Mouse (Mus musculus) T-helper 2 cell (primary cell): ENCODE results near the gene Tmem88.
"Not testable (repeated sequence)": the region's sequence is repeated elsewhere in the genome, so short reads cannot be mapped to it uniquely, and the experiment has no call there.

Experiments
- in situ Hi-C: fragments of 300-600 bp; cut with MboI, MseI; formaldehyde crosslinking; loops from one replicate; pipeline ENCODE4 v1.15.1; 2025; ENCODE audit warnings: high pct_unique_total_duplicates

The Tmem88 gene

DNA sequence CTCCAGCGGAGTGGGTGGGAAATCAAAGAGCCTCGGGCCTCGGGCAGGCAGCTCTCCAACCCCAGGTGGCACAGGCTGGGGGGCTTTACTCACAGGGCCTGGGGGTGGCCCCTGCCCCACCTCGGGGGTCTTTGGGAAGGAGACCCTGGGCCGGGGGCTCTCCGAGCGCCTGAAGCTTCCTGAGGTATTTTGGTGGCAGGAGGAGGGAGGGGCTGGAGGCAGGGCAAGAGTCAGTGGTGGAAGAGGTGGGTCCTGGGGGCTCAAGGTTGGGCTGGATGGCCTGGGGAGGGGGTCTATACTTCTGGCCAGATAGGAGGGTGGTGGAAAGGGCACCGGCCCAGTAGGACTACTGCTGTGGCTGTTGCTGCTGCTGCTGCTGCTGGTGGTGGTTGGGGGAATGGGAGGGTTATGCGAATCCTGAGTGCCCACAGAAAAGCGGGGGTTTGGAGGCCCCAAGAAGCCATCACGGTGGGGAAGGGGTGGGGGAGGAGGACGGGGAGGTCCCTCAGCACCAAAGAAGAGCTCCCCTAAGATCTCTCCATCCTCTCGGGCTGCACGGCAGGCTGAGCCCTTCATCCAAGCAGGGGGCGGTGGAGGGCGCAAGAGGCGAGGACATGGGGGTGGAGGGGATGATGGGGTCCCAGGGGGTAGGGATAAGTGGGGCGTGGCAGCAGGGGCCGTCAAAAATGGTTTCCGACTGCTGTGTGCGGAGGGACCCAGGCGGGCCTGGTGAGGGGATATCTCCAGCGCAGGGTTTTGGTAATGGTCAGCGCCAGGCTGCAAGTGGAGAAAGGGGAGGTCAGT, 7.6 kb upstream of the Tmem88 start:
- in situ Hi-C loops: loop anchor here (25.0 kb wide), 1 partner anchor 1257 kb away; the partner anchor contains the start of genes Eno3, Pfn1 and Spag7

DNA sequence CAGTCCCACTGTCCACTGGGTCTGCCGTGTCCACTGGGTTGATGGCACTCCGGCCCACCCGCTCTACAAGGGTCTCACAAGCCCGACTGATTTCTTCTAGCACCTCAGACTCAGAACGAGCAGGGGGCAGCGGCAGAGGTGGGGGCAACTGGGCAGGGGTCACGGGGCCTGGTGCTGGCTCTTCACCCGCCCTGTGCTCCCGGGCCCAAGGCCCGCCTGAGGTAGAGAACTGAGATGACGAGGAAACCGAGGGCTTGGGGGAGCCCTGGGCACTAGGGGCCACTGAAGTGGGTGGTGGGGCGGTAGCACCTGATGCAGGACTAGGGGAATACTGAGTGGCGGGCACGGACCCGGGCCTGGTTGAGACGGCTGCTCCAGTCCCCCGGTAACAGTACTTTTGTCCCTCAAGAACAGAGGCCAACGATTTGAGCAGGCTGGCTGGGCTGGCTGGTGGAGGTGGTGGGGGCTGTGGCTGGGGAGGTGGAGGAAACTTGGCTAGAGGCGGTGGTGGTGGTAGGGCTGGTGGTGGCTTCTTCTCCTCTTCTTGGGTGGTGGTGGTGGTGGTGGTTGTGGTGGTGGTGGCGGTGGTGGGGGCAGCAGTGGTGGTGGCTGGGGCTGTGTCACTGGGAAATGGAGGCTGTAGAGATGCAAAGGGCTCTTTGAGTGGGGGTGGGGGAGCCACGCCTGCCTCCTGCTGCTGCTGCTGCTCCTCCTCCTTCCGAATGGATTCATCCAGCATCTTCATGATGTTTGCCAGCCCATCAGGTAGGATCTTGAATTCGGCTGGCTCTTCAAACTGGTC, 6.8 kb upstream of the Tmem88 start:
- in situ Hi-C loops: loop anchor here (25.0 kb wide), 1 partner anchor 1258 kb away; the partner anchor contains the start of genes Eno3, Pfn1 and Spag7

DNA sequence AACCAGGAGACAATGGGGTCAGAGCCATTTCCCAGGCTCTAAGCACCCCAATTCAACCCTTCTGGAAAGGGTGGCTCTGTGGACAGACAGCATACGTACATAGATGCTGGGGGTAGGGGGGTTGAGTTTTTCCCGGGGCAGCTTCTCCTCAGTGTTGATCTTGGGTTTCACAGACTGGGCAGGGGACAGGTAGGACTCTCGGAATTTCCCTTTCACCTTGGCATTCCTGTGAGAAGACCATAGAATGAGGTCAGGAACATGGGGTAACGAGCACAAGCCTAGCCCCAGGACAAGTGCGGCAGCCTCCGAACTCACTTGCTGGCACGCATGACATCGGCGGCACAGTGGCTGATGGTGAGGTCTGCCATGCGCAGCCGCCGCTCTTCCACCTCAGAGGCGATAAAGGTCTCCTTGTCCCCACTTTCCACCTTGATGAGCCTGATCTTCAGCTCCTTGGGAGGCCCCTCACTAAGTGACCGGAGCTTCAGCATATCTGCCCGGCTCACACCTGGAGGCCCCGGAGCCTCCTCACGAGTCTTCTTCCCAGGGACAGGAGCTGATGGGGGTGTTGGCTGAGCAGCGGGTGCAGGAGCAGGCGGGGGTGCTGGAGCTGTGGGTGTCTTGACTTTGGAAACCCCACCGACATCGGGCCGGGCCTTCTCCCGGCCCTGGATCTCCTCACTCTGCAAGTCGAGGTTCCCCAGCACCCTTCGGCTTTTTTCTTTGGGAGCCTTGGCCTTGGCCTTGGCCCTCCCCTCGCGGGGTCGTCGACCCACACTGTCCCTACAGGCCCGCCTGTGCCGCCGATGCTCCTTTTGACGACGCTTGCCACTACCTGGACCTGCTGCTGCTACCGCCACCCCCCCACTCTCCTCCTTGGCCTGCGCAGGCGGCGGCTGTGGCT, 5.9 kb upstream of the Tmem88 start:
- in situ Hi-C loops: loop anchor here (25.0 kb wide), 1 partner anchor 1258 kb away; the partner anchor contains the start of genes Eno3, Pfn1 and Spag7

DNA sequence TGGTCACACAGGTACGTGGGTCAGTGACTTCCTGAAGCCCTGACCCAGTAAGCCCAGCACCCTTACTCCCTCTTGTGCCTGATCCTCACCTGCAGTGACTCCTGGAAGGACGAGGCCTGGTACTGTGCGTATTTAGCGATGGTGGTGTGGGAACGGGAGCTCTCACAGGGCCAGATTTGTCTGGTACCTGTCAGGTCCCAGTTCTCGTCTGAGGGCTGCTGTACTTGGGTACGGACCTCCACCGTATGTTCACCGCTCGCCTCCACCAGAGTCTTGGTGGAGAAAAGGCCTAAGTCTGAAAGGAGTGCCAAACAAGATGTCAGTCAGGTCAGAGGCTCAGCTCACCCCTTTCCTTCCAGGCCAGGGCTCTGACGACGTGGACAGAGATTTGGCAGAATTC, 4.0 kb upstream of the Tmem88 start:
- in situ Hi-C loops: loop anchor here (25.0 kb wide), 1 partner anchor 1260 kb away; the partner anchor contains the start of genes Eno3, Pfn1 and Spag7

DNA sequence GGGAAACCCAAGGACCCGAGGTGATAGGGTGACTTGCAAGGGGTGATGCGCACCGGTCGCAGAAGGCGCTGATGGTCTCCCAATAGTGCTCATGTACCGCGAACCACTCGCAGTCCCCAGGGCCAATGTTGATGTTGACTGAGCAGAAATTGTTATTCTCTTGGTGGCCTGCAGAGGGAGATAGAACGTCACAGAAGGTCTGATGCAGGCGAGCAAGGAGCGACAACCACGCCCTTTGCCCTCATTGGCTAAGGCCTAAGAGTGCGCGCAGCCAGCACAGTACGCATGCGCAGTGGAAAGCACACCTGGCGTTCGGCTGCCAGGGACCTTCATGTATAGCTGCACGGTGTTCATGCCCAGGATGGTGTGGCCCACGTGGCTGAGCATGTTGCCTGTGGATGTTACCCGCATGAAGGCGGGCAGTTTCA, 3.2 kb upstream of the Tmem88 start:
- in situ Hi-C loops: loop anchor here (25.0 kb wide), 1 partner anchor 1261 kb away; the partner anchor contains the start of genes Eno3, Pfn1 and Spag7

DNA sequence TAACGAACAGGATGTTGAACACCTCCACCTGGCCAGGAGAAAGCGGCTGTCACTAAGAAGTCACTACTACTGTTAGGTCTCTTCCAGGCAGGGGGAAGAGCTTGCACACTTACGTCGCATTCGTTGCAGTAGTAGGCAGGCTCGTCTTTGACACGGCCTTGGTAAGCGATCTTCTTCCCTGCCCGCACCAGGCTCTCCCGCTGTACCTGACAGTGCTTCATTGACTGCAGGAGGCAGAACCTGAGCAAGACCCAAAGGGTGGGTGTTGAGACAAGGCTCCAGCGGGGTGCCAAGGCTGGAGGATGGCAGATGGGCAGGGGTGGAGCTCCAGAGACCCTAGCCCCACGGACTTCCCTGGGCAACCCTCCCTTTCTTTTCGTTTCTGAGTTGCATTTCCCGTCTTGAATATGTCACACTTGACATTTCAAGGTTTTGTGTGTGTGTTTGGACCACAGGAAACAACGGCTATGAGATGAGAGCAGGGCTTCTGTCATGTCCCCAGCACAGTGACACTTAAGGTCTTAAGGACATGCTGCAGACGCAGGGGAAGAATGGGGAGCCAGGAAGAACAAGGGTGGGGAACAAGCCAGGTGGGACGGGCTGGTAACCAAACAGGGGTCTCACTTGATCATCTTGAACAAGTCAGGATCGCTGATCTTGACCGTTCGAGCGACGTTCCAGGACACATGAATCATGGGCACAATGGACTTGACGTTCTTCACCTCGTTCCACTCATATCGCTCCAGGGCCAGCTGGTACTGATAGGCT, 2.2 kb upstream of the Tmem88 start:
- in situ Hi-C loops: loop anchor here (25.0 kb wide), 1 partner anchor 1262 kb away; the partner anchor contains the start of genes Eno3, Pfn1 and Spag7

DNA sequence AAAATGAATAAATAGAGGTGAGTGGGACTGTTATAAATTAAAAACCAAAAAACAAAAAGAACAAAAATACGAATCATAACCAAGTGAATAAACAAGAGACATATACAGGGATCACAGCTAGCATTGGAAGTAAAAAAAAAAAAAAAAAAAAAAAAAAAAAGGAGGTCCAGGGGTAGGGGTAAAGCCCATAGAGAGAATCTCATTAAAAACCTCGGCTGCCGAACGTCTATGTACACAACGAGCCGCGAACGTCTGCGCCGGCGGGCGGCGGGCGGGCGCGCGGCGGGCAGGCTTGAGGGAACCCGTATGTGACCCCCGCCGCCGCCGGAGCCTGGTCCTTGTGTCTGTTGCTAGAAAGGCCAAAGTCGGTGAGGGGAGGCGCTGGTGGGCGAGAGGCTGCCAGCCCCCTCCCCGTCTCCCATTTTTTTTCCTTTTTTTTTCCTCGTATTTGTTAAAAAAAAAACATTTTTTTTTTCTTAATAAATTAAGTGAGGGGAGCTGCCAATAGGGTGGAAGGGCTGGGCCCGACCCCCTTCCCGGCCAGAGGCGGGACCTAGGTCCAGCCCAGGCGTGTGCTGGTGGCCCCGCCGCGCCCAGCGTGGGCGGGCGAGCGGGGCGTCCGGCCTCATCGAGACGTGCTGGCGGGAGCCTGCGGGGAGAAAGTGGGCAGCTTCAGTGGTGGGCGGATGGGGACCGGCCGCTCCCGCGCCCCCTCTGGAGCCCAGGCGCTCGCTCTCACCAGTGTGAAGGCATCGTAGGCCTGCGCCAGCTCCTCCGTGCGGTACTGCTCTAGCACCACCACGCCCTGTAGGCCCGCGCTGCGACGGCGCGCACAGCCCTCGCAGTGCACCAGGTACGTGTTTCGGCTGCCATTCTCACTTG, 1.4 kb upstream of the Tmem88 start:
- in situ Hi-C loops: loop anchor here (25.0 kb wide), 1 partner anchor 1263 kb away; the partner anchor contains the start of genes Eno3, Pfn1 and Spag7

DNA sequence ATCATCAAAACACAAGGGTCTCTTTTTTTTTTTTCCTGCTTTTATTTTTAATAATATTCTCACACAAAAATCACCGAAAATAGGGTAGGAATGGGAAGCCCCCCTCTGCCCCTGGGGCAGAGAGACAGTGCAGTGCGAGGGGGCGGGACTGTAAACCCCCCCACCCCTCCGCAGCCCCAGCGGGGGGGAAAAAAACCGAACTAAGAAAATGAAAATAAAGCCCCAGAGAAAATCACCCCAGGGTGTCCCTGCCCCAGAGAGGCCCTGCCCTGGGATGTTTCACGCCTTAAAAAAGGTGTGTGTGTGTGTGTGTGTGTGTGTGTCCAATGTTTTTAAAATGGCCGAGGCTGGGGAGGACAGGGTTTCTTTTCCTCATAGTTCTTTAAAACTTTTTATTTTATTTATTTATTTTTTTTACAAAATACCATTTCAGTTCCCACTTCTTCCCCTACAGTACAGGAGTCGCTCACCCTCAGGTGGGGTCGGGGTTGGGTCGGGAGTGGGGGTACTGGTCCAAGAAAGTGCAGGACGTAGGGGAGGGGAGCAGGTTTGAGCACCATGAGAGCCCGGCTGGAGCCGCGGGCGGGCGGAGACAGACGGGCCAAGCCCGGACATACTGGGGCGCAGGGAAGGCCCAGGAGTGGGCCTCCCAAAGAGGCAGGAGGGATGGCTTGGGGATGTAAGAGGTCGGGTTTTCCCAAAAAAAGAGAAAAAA, 609 bp upstream of the Tmem88 start:
- in situ Hi-C loops: no loop called here

DNA sequence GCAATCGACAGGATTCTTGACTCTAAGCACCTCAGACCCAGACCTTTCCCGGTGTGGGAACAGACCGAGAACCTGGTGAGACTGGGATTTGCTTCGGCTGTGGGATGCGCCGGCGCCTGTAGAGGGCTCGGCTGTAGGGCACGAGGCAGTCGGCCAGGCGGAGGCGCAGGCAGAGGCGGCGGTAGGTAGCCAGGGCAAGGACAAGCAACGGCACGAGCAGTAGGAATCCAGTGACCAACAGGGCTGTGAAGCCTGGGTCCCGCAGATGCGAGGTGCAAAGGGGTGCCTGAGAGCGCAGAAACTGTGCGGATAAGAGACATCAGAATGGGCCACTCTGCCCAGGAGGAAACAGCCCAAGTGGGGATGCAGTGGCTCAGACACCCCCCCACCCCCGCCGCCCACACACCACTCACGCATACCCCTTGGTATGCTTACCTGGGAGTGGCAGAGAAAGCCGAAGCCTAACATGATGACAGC, 415 bp downstream of the Tmem88 start:
- in situ Hi-C loops: no loop called here

DNA sequence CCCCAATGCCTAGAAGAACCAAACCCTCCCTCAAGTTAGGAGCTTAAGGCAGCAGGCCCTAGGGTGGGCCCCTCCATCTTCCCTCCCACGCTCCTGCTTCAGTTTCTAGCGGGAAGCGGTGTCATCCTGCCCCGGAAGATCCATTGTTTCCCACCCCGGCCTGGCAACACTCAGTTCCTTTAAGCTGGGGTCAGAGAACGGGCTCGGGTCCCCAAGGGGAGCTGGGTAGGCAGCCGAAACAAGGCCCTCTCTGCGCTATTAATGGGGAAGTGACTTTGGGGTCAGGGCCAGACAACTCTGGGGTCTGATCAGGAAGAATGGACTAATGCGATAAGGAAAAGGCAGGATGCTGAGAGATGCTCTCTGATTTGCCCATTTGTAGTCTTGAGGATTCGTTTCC, 1.3 kb downstream of the Tmem88 start:
- in situ Hi-C loops: no loop called here

DNA sequence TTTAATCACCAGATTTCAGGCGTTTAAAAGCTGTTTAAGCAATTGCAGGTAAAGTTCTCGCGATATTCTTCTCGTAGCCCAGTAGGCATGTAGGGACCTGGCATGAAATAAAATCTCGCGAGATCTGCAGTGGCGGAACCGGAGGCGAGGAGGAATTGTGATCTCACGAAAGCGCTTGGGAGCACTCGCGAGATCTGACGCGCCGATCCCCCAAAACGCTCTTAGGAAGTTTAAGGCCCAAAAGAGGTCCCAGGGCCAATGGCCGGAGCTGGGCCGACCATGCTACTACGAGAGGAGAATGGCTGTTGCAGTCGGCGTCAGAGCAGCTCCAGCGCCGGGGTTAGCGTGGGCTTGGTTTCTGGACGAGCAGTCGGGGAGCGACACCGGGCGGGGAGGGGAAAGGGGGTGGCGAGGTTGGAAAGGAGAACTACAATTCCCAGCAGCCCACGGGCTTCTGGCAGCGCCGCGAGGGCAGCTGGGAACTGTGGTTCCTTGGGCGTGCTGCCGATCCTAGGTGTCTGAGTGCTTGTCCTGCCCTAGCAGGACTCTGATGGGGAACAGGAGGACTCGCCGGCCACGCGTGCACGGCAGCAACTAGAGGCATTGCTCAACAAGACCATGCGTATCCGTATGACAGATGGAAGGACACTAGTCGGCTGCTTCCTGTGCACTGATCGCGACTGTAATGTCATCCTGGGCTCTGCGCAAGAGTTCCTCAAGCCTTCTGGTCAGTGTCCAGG, 2.2 kb downstream of the Tmem88 start:
- in situ Hi-C loops: no loop called here

DNA sequence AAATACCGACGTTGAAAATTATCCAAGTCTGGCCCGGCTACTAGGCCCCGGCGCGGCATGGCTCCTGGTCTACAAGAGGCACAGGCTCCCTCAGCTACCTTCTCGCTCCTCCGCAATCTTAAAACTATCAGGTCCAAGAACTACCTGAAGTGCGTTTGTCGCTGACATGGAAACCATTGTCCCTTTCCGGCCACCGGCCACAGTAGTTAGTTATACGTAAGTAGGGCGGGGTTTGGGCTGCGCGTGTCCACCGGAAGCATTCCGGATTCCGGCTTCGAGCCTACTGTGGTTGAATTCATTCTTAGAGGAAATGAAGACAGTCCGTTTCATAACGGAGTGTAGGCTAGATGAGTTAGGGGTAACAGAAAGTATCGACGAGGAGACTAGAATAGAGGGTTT, 2.8 kb downstream of the Tmem88 start, which contains the start of the genes Naa38 and Cyb5d1:
Gene Naa38, plus strand, starts transcription at position 253 of the 399 bp plus-strand sequence.
Gene Cyb5d1, minus strand, starts transcription at position 397 of the 399 bp plus-strand sequence.
- in situ Hi-C loops: not testable (repeated sequence)

DNA sequence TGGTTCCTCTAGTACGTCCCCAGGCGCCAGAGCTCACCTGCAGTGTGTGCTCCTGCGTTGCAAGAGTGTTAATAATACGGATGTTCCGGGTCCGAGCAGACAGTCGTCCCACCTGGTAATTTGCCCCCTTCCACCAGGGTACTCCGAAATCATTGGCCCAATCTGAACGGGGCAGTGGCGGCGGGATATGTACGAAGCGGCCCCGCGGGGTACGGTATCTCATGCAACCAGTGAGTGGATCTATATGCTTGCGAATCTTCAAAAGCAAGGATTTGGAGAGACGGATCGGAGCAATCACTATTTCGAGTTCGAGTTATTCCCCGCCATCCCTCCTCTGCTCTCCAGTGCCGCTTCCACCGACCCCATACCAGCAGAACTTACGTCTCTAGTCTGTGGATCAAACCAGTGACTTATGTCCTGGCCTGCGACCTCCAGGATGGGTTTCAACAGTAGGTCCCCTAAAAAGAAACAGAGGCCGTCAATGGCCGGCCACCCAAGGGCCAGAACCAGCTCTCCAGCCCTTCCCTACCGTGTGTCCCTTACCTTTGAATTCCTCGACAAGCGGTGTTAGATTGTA, 3.4 kb downstream of the Tmem88 start:
- in situ Hi-C loops: not testable (repeated sequence)

DNA sequence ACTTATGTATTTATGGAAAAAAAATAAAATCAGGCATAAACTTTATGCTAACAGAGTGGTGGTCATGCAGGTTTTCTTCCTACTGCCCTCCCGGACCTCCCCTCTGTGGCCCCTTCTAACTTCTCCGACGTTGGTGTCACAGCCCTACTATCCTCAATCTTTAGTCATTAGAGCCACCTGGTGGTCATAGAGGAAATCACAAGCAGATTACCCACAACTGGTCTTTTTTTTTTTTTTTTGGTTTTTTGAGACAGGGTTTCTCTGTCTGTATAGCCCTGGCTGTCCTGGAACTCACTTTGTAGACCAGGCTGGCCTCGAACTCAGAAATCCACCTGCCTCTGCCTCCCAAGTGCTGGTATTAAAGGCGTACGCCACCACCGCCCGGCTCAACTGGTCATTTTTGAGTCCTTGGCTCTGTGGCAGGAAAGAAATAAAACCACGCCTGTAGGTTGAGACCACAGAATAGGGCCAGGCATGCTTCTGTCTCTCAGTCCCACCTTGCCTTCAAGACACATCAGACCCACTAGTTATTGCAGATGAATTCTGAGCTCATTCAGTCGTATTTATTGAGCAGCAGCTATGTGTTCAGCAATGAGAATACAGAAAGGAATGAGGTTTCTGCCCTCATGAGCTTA, 7.5 kb downstream of the Tmem88 start:
- in situ Hi-C loops: no loop called here

DNA sequence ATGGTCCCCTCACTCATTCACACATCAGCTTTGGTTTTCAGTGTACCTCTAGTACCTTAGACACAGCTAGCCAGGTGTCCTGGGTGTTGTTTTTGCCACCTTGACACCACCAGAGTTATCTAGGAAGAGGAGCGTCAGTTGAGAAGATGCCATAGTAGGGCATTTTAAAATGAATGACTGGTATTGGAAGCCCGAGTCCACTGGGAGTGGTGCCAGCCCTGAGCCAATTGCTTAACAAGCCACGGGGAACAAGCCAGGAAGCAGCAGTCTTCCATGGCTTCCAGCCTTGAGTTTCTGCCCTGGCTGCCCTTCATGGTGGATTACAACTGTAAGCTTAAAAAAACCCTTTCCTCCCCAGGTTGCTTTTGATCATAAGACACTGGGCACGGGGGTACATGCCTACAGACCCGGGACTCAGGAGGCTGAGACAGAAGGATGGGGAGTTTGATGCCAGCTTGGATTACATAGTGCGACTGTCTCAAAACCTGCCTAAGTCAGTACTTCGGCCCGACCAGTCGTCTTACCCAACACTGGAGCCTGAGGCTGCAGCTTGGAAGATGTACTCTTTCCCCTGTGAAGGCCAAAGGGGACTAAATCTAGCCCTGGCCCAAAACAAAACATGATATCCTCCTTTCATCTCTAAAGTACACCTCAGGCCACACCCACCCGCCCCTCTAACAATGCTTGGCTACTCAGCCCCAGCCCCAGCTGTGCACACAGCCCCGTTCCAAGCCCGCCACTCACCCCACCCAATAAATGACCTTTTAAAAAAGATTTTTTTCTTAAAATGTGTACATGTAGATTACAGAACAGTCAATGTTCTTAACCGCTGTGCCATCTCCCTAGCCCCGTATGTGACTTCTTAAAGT, 8.3 kb downstream of the Tmem88 start:
- in situ Hi-C loops: loop anchor here (5.0 kb wide), 1 partner anchor 132 kb away; no protein-coding TSS in a partner anchor

DNA sequence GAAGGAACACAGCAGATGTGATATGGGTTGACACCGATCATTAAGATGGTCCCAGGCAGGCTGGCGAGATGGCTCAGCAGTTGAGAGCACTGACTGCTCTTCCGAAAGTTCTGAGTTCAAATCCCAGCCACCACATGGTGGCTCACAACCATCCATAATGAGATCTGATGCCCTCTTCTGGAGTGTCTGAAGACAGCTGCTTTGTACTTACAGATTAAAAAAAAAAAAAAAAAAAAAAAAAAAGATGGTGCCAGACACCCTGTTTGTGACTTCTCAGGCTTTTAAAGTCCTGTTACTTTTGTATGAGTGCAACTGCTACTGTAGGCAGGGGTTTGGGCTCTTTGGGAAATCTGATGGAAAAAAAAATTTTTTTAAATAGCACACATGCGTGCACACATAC, 9.4 kb downstream of the Tmem88 start:
- in situ Hi-C loops: loop anchor here (5.0 kb wide), 1 partner anchor 131 kb away; no protein-coding TSS in a partner anchor
